Mouse (Mus musculus): ENCODE data around the gene Drd1.

Gene Drd1

DNA sequence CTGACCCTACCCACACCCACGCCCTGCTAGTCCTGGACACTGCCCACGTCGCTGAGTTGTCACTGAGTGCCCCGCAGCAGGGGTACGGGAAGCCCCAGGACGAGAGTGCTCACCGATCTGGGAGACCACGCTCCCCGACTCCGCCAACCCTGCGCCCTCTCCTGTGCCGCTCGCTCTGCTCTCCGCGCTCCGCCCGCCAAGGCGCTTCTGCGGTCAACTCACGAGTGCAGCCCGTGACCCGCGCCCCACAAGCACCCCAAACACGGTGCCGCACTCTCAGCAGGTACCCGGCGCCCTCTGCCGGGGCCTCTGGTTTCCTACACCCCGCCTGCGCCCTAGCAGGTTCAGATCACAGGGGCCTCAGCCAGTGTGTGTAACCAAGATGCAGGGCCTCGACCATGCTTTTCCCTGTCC, at the start of gene Drd1:
Drd1 (minus strand) TSS at position 258 of the 414 bp plus-strand sequence.
- peak; percentile 13 to 63 for DNase-seq

DNA sequence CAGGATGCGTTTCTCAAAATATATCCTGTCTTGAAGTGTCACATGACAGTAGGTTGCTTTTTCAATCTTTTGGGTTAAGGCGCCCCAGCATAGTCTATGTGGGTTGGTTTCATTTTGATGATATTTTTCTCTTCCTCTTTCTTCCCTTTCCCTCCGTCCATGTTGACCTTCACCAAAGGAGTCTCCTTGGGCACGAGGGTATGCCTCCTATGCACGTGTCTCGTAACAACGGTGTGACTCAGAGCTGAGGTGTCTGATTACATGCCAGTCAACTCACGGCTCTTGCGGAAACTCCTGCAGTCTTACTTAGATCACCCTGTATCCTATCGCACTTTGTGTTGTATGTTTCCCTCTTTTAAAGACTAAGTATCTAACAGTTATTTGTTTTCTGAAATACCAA, 48.4 kb upstream of the Drd1 start:
- no peak for DNase-seq

DNA sequence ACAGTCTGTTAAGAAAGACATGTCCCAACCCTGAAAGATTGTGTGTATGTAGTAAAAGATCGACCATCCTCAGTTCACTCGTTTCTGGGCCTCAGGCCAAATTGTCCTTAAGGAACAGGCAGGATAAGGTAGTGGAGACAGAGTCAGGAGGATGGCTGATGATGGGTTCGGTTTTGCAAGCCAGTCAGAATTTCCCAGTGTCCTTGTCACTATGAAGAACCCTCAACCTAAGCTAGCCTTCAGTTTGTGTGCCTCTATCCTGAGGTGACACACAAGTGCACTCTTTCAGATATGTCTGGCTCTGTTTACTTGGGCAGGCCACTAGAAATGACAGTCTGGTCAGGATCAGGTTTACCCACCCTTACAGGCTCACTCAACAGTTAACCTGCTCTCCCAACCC, 47.8 kb upstream of the Drd1 start:
- DNase-seq = no peak

DNA sequence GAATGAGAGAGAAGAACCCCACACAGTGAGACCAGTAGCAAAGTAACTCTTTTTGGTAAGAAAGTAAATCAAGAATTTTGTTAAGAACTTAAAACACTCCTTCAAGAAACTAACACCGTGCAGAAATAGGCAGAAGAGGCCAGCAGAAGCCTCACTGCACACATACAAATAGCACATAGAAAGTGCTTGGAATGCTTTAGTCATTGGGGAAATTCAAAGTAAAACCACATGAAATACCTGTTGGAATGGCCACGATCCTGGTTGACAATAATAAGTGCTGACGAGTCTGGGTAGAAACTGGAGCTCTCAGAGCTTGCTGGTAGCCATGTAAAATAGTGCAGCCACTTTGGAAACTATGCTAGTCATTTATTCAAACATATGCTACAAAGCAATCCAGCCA, 46.6 kb upstream of the Drd1 start:
- DNase-seq = no peak

DNA sequence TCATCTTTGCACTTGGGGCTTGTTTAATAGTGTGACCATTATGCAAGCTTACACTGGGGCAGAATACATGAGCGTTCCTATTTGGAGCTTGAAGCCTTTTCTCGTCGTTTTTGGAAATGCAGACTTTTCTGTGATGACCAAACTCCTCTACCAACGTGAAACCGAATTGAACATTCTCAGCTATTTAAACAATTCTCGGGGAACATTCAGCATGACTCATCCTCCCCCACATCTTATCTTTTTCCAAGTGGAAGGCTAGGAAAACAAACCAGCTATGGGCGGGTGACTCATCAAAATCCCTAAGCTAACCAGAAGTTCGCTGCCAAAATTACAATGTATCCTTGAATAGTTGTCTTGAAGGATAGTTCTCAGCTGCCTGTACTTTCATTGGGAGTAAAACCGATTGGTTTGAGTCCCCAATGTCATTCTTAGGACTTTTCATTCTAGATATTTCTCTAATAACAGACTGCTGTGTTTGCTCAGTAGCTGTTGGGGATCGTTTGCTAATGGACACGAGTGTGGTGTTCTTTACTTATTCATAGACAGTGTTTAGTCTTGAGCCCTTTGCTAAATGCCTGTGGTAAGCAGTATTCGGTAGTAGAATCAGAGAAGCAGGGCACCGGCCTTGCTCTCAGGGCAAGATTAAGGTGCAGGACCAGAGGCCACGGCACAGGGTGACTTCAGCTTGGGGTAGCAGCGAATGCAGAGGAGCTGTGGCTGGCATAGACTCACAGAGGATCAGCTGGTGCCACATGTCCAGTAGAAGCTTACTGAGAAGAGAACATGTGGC, 45.7 kb upstream of the Drd1 start:
- DNase-seq = no peak

DNA sequence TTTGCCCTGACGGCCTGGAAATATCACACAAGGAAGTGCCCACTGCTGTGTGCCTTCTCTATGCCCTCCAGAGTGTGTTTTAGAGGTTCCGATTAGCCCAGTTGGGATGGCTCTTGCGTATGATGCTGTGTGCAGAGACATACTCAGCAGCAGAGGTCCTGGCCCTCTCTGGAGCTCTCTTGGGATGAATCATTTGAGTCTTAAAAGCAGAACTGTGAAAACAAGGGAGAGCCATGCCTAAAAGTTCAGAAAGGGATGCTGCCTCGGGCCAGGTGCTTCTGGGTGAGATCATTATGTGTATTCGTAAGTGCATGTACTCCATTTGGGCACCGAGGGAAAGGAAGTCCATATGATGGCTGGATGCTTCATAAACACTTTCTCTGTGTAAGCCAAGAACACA, 42.3 kb upstream of the Drd1 start:
- no peak for DNase-seq

DNA sequence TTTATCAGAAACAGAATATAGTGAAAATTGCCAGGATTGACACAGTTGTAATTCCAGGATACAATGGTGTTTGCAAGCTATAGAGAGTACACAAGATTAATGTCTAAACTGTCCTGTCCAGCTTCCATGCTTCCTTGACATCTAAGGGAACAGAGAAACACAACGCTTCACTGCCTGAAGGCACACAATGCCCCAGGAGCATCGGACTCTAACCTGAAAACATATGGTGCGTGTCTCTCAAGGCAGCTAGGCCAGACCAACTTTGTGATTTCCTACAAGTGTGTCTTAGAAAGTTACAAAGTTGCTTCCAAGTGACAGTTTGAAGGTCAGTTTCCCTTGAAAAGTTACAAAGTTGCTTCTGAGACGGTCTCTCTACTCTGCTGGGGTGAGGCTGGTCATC, 41.7 kb upstream of the Drd1 start:
- DNase-seq = no peak

DNA sequence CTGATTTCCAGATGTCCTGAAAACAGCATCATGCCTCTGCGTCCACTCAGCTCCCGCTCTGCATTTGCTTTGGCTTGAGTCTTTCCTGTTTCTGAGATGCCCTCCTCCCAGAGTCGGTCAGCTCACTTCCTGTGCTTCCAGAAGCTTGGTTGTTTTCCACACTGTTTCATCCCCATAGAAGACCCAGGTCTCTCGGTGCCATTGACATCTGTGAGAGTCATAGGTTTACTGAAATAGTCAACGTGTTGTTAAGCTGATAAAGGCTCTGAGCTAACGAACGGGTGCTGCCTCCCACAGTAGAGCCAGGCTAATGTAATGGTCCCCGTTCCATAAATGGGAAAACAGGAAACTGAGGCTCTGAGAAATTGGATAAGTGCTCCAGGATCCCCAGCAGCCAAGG, 40.2 kb upstream of the Drd1 start:
- no peak for DNase-seq

DNA sequence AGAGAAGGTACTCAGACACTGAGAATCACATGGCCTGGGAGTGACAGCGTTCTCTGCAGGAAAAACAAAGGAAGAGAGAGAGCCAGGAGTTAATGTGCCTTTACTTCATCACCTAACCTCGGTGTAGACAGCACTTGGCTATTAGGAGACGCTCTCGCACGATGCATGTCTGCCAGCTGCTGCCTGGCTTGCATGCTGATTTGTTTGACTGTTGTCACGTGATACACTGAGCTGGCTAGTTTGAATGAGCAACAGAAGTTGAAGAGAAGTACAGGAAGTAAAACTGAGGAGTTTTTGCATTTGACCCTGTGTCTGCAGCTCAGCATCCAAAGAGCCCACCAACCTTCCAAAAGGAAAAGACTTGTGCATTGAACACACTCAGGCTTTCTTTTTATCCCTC, 39.5 kb upstream of the Drd1 start:
- DNase-seq = no peak

DNA sequence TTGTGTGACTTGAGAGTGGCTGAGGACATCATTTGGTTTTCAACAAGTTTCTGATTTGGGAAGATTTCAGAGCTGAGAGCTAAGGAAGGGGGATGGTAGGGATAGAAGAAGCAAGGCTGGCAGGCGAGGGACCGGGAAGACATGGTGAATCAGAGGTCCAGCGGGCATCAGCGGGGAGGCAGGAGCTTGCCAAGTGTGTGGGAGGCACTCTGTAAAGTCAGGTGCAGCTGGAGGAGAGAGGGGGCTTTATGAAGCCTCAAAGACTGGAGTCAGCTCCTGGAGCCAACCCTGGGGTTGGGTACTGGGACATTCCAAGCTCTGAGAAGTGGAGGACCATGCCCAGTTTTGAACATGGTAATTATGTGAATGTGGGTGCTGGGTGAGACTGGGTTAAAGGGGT, 38.8 kb upstream of the Drd1 start:
- no peak for DNase-seq

DNA sequence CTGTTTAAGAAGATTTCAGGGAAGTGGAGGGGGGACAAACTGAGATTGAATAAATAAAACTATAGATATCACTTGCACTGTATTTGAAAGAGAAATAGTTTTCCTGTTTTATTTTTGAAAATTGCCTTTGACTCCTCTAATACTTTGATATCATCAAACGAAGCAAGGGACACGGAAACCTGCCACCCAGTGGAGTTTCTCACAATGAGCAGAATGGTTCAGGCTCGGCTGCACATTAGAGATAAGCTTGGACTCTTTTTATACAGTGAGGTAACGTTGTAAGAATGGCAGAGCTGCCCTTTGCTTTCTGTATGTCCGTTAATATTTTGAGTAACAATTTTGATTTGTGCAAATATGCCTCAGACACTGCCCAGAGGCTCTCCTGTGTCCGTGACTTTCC, 36.2 kb upstream of the Drd1 start:
- DNase-seq = no peak

DNA sequence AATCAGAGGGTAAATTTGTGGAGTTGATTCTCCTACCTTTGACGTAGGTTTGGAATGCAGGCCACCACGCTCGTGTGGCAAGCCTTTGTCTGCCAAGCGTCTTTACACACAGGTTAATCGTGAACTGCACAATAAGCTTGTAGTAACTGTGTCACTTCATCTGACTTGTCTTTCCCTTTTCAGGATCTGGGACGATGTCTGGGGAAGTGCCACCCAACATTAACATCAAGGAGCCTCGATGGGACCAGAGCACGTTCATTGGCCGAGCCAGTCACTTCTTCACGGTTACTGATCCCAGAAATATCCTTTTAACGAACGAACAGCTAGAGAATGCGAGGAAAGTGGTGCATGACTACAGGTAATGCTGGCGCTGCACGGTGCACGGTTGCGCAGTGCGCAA, 29.8 kb upstream of the Drd1 start:
- DNase-seq = no peak

DNA sequence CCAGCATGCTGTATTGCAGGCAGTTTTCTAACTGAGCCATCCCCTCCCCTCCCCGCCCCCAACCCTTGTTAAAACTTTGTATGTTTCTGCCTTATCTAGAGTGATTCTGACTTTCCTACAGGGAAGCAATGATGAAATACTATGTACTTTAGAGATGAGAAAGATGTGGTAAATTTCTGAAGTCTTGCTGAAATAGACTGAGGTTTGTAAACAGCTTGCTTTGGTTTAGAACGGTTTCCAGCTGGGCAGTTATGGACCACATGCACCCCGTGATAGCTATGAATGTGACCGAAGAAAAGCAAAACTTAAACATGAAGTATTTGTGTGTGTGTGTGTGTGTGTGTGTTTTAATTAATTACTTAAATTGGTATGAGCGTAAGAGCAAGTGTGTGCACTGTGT, 29.3 kb upstream of the Drd1 start:
- no peak for DNase-seq

DNA sequence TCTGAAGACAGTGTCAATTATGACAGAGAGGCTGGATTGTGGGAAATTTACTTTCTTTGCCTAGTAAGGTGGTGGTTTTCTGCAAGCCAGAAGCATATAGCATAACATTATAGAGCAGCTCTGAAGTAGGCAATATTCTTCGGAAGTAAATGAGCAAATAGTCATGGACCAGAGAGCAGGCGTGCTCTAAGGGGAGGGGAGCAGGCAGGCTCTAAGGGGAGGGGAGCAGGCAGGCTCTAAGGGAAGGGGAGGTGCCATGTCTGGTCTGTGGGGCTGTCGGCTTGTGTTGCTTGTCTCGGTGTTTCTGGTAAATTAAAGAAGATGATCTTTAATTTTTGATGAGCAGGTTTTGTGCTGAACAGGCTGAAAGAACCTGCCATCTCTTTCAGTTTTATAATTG, 28.7 kb upstream of the Drd1 start:
- DNase-seq = no peak

DNA sequence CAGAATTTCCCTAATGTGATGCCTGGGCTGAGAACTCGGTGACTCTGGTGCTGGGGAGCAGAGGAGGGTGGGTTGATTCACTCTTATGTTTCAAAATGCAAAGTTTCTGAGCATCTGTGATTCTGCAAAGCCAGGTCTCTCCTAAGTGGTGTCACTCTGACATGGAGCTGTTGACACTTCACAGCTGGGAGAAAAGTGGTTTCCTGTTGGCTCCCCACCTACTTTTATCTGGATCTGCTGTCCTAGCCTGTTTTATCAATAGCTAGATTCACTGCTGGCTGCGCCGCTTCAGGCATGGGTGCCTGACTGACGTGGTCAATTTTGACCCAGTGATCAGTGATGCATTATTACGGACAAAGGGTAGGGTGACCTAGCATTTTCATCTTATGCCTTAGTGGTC, 27.4 kb upstream of the Drd1 start:
- no peak for DNase-seq

DNA sequence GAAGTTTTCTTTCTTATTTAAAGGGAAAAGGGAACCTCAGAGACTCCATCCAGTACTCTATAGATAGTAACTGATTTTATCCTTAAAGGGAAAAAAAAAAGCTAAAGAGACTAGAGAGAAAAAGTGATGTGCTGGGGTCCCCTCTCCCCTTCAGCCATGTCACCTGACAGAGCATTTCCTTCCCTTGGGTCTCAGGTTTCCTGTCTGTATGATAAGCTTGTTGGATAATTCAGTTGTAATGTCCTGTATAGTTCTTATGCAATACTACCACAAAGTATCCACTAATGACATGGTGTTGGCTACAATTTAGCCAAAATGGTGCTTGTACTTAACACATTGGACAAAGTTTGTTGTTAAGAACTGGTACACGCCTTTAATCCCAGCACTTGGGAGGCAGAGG, 25.3 kb upstream of the Drd1 start:
- no peak for DNase-seq

DNA sequence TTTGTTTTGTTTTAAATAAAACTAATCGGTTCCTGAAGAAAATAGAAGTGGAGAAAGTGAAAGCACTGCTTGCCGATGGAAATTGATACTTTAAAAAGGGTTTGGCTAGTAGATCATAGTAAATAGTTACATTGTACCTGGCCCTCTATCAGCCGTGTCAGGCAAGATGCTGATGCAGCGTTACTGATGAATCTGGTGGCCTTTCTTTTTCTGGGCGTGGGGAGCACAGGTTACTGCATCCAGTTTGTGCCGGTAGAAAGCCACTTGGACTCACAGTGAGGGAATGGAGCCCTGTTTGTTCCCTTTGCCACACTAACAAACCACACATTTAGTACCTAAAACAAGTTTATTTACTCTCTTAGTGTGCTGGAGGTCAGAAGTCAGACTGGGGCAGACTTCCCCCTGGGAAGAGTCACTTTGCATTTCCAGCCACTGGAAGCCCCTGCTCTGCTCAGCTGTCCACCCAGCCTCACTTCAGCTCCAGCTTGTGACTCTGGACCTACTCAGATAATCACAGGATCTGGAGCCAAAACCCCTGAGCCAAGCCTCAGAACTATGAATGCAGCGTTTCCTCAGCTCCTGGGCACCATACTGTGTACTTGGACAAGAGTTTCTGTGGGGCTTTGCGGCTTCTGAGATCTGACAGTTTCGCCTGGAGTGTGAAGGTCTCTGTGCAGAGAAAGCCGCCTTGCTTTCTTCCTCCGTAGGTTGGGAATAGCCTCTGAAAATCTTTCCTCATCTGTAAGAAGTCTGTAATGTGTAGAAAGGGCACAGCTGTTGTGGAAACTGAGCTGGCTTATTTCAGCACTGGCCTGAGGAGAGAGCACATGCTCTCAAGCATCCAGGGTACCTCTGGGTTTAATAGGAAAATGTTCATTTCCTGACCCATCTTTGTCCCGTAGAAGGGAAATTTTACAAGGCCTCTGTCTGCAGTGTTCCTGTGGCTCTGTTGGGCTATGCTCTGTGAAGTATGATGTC, 24.6 kb upstream of the Drd1 start:
- no peak for DNase-seq

DNA sequence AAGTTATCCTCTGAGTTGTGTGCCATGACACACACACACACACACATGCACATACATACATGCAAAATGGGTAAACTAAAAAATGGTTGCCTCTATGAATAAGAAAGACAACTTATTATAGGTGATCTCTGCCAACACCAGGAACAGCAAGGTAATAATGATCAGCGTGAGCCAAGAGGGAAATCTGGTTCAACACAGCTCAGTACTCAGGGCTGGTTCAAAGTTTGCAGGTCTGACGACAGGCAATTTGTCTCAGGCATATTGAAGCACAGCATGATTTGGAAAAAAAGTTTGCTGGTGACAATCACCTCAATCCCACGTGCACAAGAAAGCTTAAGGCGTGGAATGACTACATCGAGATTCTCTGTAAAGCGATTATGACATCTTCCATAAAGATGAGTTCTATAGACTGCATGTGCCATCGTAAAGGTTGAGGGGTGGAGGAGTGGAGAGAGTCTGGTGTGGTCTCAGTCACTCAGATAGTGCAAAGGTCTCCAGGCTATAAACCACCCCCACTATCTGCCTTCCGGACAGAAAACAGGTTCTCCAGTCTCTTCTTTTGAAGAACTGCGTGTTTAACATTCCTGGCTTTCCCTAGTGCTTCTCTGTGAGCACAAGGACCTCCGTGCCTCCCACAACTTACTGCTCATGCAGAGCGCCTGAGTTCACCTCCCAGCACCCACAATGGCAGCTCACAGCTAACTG, 22.1 kb upstream of the Drd1 start:
- no peak for DNase-seq

DNA sequence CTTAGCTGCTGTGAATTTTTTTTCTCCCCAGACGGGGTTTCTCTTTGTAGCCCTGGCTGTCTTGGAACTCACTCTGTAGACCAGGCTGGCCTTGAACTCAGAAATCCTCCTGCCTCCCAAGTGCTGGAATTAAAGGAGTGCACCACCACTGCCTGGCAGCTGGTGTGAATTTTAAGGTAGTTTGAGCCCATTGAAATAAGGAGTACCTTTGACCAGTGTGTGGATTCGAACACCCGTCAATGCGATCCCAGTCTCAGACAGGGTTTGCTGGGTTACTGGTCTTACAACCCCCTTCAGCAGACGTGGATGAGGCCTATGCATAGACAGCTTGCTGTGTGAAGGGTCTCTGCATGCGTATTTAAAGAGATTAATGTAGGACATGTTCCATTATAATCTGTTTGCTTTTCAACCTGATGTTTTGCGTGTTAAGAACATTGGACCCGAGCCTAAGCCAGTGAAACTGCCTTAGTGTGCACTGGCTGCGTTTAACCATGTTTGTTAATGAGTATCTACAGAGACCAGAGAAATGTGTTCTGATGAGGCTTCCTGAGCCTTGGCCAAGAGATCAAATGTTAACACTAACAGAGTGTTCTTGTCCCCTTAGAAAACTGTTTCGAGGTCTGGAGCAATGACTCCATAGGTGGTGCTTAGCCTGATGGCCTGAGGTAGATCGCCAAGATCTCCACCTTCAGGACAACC, 21.4 kb upstream of the Drd1 start:
- no peak for DNase-seq

DNA sequence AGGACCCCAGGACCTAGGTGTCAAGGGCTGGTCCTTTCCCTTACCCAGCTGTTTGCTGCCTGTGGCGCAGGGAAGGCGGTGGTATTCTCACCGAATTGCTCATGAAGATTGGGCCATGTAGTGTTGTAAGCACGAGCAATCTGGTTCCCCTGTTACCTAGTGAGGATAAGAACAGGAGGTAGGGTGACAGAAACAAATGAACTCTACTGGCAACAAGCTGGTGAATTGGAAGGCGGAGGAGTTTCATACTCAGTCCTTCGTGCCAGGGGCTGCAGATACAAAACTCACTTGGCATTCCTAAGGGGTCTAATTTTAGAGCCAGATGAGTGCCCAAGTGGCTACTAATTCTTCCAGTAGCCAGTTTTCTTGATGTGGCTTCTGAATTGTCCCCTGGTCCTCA, 20.5 kb upstream of the Drd1 start:
- no peak for DNase-seq

DNA sequence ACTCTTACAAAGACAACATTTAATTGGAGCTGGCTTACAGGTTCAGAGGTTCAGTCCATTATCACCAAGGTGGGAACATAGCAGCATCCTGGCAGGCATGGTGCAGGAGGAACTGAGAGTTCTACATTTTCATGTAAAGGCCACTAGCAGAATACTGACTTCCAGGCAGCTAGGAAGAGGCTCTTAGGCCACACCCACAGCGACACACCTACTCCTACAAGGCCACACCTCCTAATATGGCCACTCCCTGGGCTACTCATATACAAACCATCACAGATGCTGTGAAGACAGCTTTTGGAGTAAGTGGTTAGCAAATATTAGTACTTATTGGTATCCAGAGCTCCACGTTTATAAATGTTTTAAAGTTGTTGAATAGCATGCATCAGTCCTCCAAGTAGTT, 19.9 kb upstream of the Drd1 start:
- no peak for DNase-seq

DNA sequence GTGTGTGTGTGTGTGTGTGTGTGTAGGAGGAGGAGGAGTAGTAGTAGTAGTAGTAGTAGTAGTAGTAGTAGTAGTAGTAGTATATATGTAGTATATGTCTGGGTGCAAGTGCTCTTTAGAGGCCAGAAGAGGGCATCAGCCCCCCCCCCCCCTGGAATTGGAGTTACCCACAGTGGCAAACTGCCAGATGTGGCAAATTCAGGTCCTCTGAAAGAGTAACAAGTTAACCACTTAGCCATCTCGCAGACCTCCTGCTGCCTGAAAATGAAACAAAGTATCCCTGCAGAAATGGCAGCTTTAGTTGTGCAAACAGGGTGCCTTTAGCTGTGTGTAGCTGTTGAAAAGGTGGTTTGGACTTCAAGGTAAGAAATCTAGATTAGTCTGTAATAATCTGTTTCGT, 18.0 kb upstream of the Drd1 start:
- no peak for DNase-seq

DNA sequence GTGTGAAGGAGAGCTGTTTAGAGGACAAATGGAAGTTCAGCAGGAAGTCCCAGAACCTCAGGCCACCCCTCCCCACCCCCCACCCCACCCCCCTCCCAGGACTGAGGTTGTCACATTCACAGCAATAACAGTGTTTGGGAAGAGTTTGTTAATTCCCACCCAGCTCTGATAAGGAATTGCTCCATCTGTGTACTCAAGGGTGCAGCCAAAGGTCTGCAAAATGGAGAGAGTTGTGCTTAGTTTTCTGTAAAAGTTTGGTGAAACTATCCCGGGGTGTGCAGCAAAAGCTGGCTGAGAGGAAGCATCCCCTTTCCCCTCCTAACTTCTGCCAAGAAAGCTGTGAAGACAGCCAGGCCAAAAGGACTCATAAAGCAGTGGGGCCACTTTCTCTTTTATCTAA, 17.6 kb upstream of the Drd1 start:
- no peak for DNase-seq

All from spleen, adult 18-20 months (tissue).